In the genomic region with DNA sequence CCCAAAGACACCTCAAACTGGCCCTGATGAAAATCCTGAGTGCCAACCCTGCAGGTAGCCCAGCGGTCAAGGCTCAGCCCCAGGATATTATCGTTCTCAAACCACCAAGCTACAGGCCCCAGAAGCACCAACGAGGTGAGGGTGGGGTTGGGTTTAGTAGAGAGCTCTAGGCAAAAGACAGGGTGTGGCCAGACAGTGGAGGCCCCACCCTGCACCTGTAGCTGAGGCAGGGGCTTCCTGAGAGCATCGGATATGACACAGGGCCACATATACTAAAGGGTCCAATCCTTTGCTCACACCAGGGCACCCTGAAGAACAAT, we compare ENCODE assay signal across 8 mouse cellular contexts. TPM values are rescaled to one million over a fixed set of nuclear protein-coding genes. Genes with fewer than 3 reads are reported as not detected.
DNase-seq lines count a peak whose midpoint lies in the region; ATAC-seq and TF ChIP-seq lines count a peak whose summit lies in the region.

No protein-coding gene starts in this region.

- no peak for ATAC-seq in kidney, embryonic 16.5 days (ENCODE audit: low FRiP score, low TSS enrichment)
- no peak for ATAC-seq in embryonic facial prominence, embryonic 11.5 days (replicated peaks; ENCODE audit: insufficient number of reproducible peaks, low FRiP score, low TSS enrichment, low read depth)
- ATAC-seq in neural tube, embryonic 15.5 days (ENCODE audit: low FRiP score): no peak

- H3K36me3 ChIP-seq in kidney, embryonic 16.5 days (ENCODE audit: insufficient read depth, low read length): 0 out of 2 replicates have a peak, but pooled peaks cover 8% of the 10 kb centered on the region
- H3K36me3 ChIP-seq in embryonic facial prominence, embryonic 11.5 days (replicated peaks; ENCODE audit: control insufficient read depth, insufficient read depth, low read depth, low read length): no peaks in the 10 kb centered on the region
- peaks cover 69% of the 10 kb centered on the region for H3K36me3 ChIP-seq in limb, embryonic 10.5 days
- no peaks in the 10 kb centered on the region for H3K36me3 ChIP-seq in neural tube, embryonic 15.5 days

- H3K27me3 ChIP-seq in kidney, embryonic 16.5 days (ENCODE audit: insufficient read depth, low read length): no peaks in the 10 kb centered on the region
- no peaks in the 10 kb centered on the region for H3K27me3 ChIP-seq in embryonic facial prominence, embryonic 11.5 days (ENCODE audit: control insufficient read depth, insufficient read depth, low read length)
- no peaks in the 10 kb centered on the region for H3K27me3 ChIP-seq in limb, embryonic 10.5 days (ENCODE audit: low read depth, poor library complexity, severe bottlenecking)
- H3K27me3 ChIP-seq in neural tube, embryonic 15.5 days (replicated peaks): no peaks in the 10 kb centered on the region
- no peaks in the 10 kb centered on the region for H3K27me3 ChIP-seq in cerebellum, adult 2 months (ENCODE audit: control insufficient read depth, insufficient read depth, low read length)

- no peak for TF ChIP-seq CTCF in cerebellum, adult 2 months (IDR thresholded peaks at IDR 0.05; ENCODE audit: borderline replicate concordance, insufficient read depth, low read depth, low read length)

- peaks cover 80% of the 10 kb centered on the region for H3K4me1 ChIP-seq in kidney, embryonic 16.5 days (ENCODE audit: insufficient read depth, low read length)
- peaks cover 37% of the 10 kb centered on the region for H3K4me1 ChIP-seq in embryonic facial prominence, embryonic 11.5 days (ENCODE audit: control insufficient read depth, insufficient read depth, low read length)
- peaks cover 92% of the 10 kb centered on the region for H3K4me1 ChIP-seq in limb, embryonic 10.5 days
- peaks cover 99% of the 10 kb centered on the region for H3K4me1 ChIP-seq in neural tube, embryonic 15.5 days
- peaks cover 51% of the 10 kb centered on the region for H3K4me1 ChIP-seq in cerebellum, adult 2 months (ENCODE audit: control insufficient read depth, insufficient read depth, low read length)

- DNase-seq in kidney, postnatal 10 days: no peak
- DNase-seq in embryonic facial prominence, embryonic 11.5 days (ENCODE audit: low spot score): no peak
- no peak for DNase-seq in limb, embryonic 10.5 days (ENCODE audit: low spot score)
- DNase-seq in right cerebral cortex, postnatal 36 days (ENCODE audit: low spot score in 2 of 2): no peak
- no peak for DNase-seq in cerebellum, adult 2 months
- DNase-seq in layer of hippocampus, postnatal 25 days (ENCODE audit: extremely low spot score in 1 of 2, low spot score in 1 of 2): no peak

- WGBS in kidney, embryonic 16.5 days: 24% methylated on average over 4 of the region's 4 CpGs
- WGBS in embryonic facial prominence, embryonic 11.5 days: 29% methylated on average over 4 of the region's 4 CpGs
- WGBS in limb, embryonic 10.5 days: 35% methylated on average over 4 of the region's 4 CpGs
- 23% methylated on average over 4 of the region's 4 CpGs for WGBS in neural tube, embryonic 15.5 days
- WGBS in cerebellum, adult 2 months: 20% methylated on average over 4 of the region's 4 CpGs

- peak overlapping the region; percentile 19 for H3K4me3 ChIP-seq in kidney, embryonic 16.5 days (ENCODE audit: low read length)
- H3K4me3 ChIP-seq in embryonic facial prominence, embryonic 11.5 days (ENCODE audit: low read depth, low read length): no peak overlapping the region
- H3K4me3 ChIP-seq in limb, embryonic 10.5 days: peak overlapping the region; percentile 95
- 0 out of 2 replicates have a peak overlapping the region, but pooled peaks have one; percentile 4 for H3K4me3 ChIP-seq in neural tube, embryonic 15.5 days (replicated peaks)
- no peak overlapping the region for H3K4me3 ChIP-seq in cerebellum, adult 2 months (replicated peaks; ENCODE audit: insufficient read depth, low read depth, low read length)

- peak overlapping the region; percentile 48 for H3K9ac ChIP-seq in kidney, embryonic 16.5 days (replicated peaks; ENCODE audit: low read length)
- peak overlapping the region; percentile 15; the same call in 1 of the 2 replicates for H3K9ac ChIP-seq in embryonic facial prominence, embryonic 11.5 days (replicated peaks; ENCODE audit: low read length)
- peak overlapping the region; percentile 34 for H3K9ac ChIP-seq in neural tube, embryonic 15.5 days (replicated peaks)

- peak overlapping the region; percentile 94 for H3K27ac ChIP-seq in kidney, embryonic 16.5 days (ENCODE audit: low read length)
- H3K27ac ChIP-seq in embryonic facial prominence, embryonic 11.5 days (replicated peaks; ENCODE audit: low read depth, low read length): peak overlapping the region; percentile 95
- H3K27ac ChIP-seq in limb, embryonic 10.5 days: peak overlapping the region; percentile 94
- peak overlapping the region; percentile 89 for H3K27ac ChIP-seq in neural tube, embryonic 15.5 days (replicated peaks)
- no peak overlapping the region for H3K27ac ChIP-seq in cerebellum, adult 2 months (ENCODE audit: insufficient read depth, low read length)

- no peaks in the 10 kb centered on the region for H3K9me3 ChIP-seq in kidney, embryonic 16.5 days (ENCODE audit: low read length)
- H3K9me3 ChIP-seq in embryonic facial prominence, embryonic 11.5 days (replicated peaks; ENCODE audit: control insufficient read depth, low read length): no peaks in the 10 kb centered on the region
- H3K9me3 ChIP-seq in limb, embryonic 10.5 days (replicated peaks): no peaks in the 10 kb centered on the region
- no peaks in the 10 kb centered on the region for H3K9me3 ChIP-seq in neural tube, embryonic 15.5 days (replicated peaks)

- TF ChIP-seq POLR2A in cerebellum, adult 2 months (IDR thresholded peaks at IDR 0.05; ENCODE audit: borderline replicate concordance, insufficient read depth, low read length): no peak

- H3K4me2 ChIP-seq in kidney, embryonic 16.5 days (replicated peaks; ENCODE audit: low read depth, low read length): peak overlapping the region; percentile 30
- H3K4me2 ChIP-seq in embryonic facial prominence, embryonic 11.5 days (ENCODE audit: low read depth, low read length): peak overlapping the region; percentile 13; the same call in 1 of the 2 replicates
- peak overlapping the region; percentile 44 for H3K4me2 ChIP-seq in neural tube, embryonic 15.5 days

RNA-seq across cellular contexts. Expression of gene Gnai2, which starts 5.8 kb away (rescaled TPM):
- 447 and 455 TPM in 2 replicates for polyA plus RNA-seq in kidney, embryonic 16.5 days (2015; fragmentation: Nextera tagmentation; extraction: Ambion mirVana)
- 369 and 379 TPM in 2 replicates for polyA plus RNA-seq in embryonic facial prominence, embryonic 11.5 days (2014; fragmentation: Nextera tagmentation; extraction: Ambion mirVana)
- 355 and 403 TPM in 2 replicates for polyA plus RNA-seq in limb, embryonic 10.5 days (2016; fragmentation: Nextera tagmentation; extraction: Ambion mirVana)
- 262 and 325 TPM in 2 replicates for polyA plus RNA-seq in neural tube, embryonic 15.5 days (2015; fragmentation: Nextera tagmentation; extraction: Ambion mirVana)
- 273 and 301 TPM in 2 replicates for polyA plus RNA-seq in cerebellum, adult 2 months (2012; rRNA removed)
- total RNA-seq in layer of hippocampus, postnatal 25 days (2021): 100 to 1,000 TPM; 208 to 223 TPM

RNA-seq across cellular contexts. Expression of gene Sema3b, which starts 20.3 kb away (rescaled TPM):
- polyA plus RNA-seq in kidney, embryonic 16.5 days (2015; fragmentation: Nextera tagmentation; extraction: Ambion mirVana): 31.3 TPM in 2 replicates
- polyA plus RNA-seq in embryonic facial prominence, embryonic 11.5 days (2014; fragmentation: Nextera tagmentation; extraction: Ambion mirVana): 1.1 and 1.3 TPM in 2 replicates
- 2.2 and 3.6 TPM in 2 replicates for polyA plus RNA-seq in limb, embryonic 10.5 days (2016; fragmentation: Nextera tagmentation; extraction: Ambion mirVana)
- 6.6 and 9.7 TPM in 2 replicates for polyA plus RNA-seq in neural tube, embryonic 15.5 days (2015; fragmentation: Nextera tagmentation; extraction: Ambion mirVana)
- 3.9 and 6.4 TPM in 2 replicates for polyA plus RNA-seq in cerebellum, adult 2 months (2012; rRNA removed)
- total RNA-seq in layer of hippocampus, postnatal 25 days (2021): 1 to 10 TPM; 2.2 to 2.7 TPM

RNA-seq across cellular contexts. Expression of gene Slc38a3, which starts 40.0 kb away (rescaled TPM):
- polyA plus RNA-seq in kidney, embryonic 16.5 days (2015; fragmentation: Nextera tagmentation; extraction: Ambion mirVana): 12.4 and 12.9 TPM in 2 replicates
- polyA plus RNA-seq in embryonic facial prominence, embryonic 11.5 days (2014; fragmentation: Nextera tagmentation; extraction: Ambion mirVana): 7.0 and 7.6 TPM in 2 replicates
- polyA plus RNA-seq in limb, embryonic 10.5 days (2016; fragmentation: Nextera tagmentation; extraction: Ambion mirVana): 3.9 and 4.3 TPM in 2 replicates
- polyA plus RNA-seq in neural tube, embryonic 15.5 days (2015; fragmentation: Nextera tagmentation; extraction: Ambion mirVana): 35.1 and 35.4 TPM in 2 replicates
- polyA plus RNA-seq in cerebellum, adult 2 months (2012; rRNA removed): 145 and 152 TPM in 2 replicates
- 10 to 100 TPM; 57.8 to 66.2 TPM for total RNA-seq in layer of hippocampus, postnatal 25 days (2021)

RNA-seq across cellular contexts. Expression of gene Ifrd2, which starts 41.9 kb away (rescaled TPM):
- polyA plus RNA-seq in kidney, embryonic 16.5 days (2015; fragmentation: Nextera tagmentation; extraction: Ambion mirVana): 60.7 and 64.3 TPM in 2 replicates
- 42.3 and 42.9 TPM in 2 replicates for polyA plus RNA-seq in embryonic facial prominence, embryonic 11.5 days (2014; fragmentation: Nextera tagmentation; extraction: Ambion mirVana)
- polyA plus RNA-seq in limb, embryonic 10.5 days (2016; fragmentation: Nextera tagmentation; extraction: Ambion mirVana): 55.0 and 69.4 TPM in 2 replicates
- polyA plus RNA-seq in neural tube, embryonic 15.5 days (2015; fragmentation: Nextera tagmentation; extraction: Ambion mirVana): 14.4 and 25.2 TPM in 2 replicates
- polyA plus RNA-seq in cerebellum, adult 2 months (2012; rRNA removed): 20.2 and 23.4 TPM in 2 replicates
- 10 to 100 TPM; 11.8 to 16.8 TPM for total RNA-seq in layer of hippocampus, postnatal 25 days (2021)

RNA-seq across cellular contexts. Expression of gene Hyal3, which starts 48.8 kb away (rescaled TPM):
- polyA plus RNA-seq in kidney, embryonic 16.5 days (2015; fragmentation: Nextera tagmentation; extraction: Ambion mirVana): 1.3 and 1.6 TPM in 2 replicates
- 0.66 TPM in 2 replicates for polyA plus RNA-seq in embryonic facial prominence, embryonic 11.5 days (2014; fragmentation: Nextera tagmentation; extraction: Ambion mirVana)
- polyA plus RNA-seq in limb, embryonic 10.5 days (2016; fragmentation: Nextera tagmentation; extraction: Ambion mirVana): 0.56 and 0.82 TPM in 2 replicates
- 2.0 and 2.2 TPM in 2 replicates for polyA plus RNA-seq in neural tube, embryonic 15.5 days (2015; fragmentation: Nextera tagmentation; extraction: Ambion mirVana)
- polyA plus RNA-seq in cerebellum, adult 2 months (2012; rRNA removed): 1.1 TPM in 2 replicates
- total RNA-seq in layer of hippocampus, postnatal 25 days (2021): 1 to 10 TPM; 1.4 to 1.9 TPM

Comparison
In these comparisons a context has a peak if more than half of its experiments do, and no peak if none do; other contexts are left out.
1. H3K4me3 ChIP-seq: peak in kidney, embryonic 16.5 days (single experiment), limb, embryonic 10.5 days (single experiment) and neural tube, embryonic 15.5 days (single experiment); none in embryonic facial prominence, embryonic 11.5 days (single experiment) and cerebellum, adult 2 months (single experiment).
2. Peak in every context shown above with its lines, with median percentiles within 50 percentile points of each other: H3K4me2 ChIP-seq and H3K9ac ChIP-seq.